Mouse (Mus musculus) spleen, postnatal 4 days (tissue): Measurements from ENCODE around the gene Gm11756.
"Not testable (repeated sequence)": the region's sequence is repeated elsewhere in the genome, so short reads cannot be mapped to it uniquely, and the experiment has no call there.

Source experiments
- DNase-seq, 2 experiments: peaks; one replicate each; pipeline ENCODE4 v3.0.0; 2022; ENCODE audit warnings: low spot score in 2 of 2

The Gm11756 gene

GRCm38 (mm10) chr4:73920660-73921059 is at the start of gene Gm11756:
Gene Gm11756 (minus strand): TSS chr4:73920760.
- DNase-seq: not testable (repeated sequence)

- DNase-seq: no peak
These were observed 29.9 kb upstream of the Gm11756 start, which contains the start of gene 2310002L09Rik for GRCm38 (mm10) chr4:73950375-73950896. Gene 2310002L09Rik (minus strand): TSS chr4:73950846.

- not testable (repeated sequence) for DNase-seq
These were observed 14.7 kb downstream of the Gm11756 start, which contains the start of gene Gm13871 for GRCm38 (mm10) chr4:73905853-73906252. Gene Gm13871 (minus strand): TSS chr4:73905953.

GRCm38 (mm10) chr4:73891012-73891411 is 29.5 kb downstream of the Gm11756 start, which contains the start of gene Gm11757:
Gene Gm11757 (minus strand): TSS chr4:73891112.
- DNase-seq: not testable (repeated sequence)

- not testable (repeated sequence) for DNase-seq
These were observed 44.4 kb downstream of the Gm11756 start, which contains the start of gene Gm11758 for GRCm38 (mm10) chr4:73876166-73876565. Gene Gm11758 (minus strand): TSS chr4:73876266.
